Mouse (Mus musculus): ENCODE data around the gene Suclg1.

DNA sequence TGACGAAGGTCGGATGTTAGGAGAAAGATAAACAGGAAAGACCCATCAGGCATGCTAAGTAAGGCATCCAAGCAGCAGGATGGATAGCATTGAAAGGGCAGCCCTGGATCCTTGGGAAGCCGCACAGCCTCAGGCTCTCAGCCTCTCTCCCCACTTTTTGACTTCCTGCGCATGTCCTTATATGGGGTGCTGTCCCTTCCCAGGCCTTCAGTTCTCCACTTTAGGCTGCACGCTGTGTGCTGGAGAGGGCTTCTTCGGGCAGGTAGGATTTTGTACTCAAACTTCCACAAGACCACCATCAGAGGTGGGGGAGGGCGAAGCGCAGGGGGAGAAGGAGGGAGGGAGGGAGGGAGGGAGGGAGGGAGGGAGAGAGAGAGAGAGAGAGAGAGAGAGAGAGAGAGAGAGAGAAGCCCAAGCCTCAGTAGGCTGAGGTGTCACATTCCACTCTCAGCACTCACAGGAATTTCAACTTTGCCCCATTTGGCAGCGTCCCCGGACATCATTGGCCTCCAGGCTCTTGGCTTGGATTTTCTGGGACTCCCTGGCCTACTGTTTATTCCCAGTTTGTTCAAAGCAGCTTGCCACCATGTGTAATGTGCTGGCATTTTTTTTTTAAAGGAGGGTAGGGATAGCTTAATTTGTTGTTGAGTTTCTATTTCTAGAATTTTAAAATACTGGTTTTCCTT, 25.2 kb upstream of the Suclg1 start:
- TF ChIP-seq CTCF (IDR thresholded peaks at IDR 0.05; ENCODE audit: low read depth, low read length) (no peak), GATA2 (IDR thresholded peaks at IDR 0.05; ENCODE audit: borderline replicate concordance, low read depth, low read length) (no peak), POLR2AphosphoS5 (IDR thresholded peaks at IDR 0.05; ENCODE audit: insufficient replicate concordance, low read depth, low read length) (no peak), GATA1 (IDR thresholded peaks at IDR 0.05; ENCODE audit: borderline replicate concordance, low read length) (no peak)

Data from G1E (cell line).